Mouse (Mus musculus): Measurements from ENCODE around the gene Hist1h4k. TPM values are rescaled to one million over a fixed set of nuclear protein-coding genes. Genes with fewer than 3 reads are reported as not detected.
A peak's percentile ranks its signal among the peaks of the same experiment; 100 is the strongest.
"Not testable (repeated sequence)": the region's sequence is repeated elsewhere in the genome, so short reads cannot be mapped to it uniquely, and the experiment has no call there.

Hist1h4k gene
- total RNA-seq, 4 experiments from 2014 or later, result 68.3 to 123 (median 109) TPM

DNA sequence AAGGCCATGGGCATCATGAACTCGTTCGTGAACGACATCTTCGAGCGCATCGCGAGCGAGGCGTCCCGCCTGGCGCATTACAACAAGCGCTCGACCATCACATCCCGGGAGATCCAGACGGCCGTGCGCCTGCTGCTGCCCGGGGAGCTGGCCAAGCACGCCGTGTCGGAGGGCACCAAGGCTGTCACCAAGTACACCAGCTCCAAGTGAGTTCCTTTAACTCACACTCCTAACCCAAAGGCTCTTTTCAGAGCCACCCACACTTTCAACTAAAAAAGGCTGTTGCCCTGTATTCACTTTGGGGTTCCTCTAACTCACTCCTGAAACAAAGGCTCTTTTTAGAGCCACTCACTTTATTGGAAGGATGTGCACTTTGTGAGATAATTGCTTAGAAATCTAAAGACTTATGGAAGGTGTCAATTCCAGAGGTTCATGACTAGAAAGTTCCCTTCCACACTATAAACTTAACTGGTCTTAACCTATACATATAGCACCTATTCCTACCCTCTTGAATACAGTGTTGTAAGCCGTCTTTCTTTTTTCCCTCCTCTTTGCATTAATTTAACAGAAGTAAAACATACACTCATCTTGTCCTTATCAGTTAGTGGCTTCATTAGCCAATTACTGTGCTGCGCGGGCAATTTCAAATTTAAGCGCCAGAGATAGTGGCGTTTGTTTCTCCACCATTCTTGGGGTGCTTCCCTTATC is 4.1 kb upstream of the Hist1h4k start:
- DNase-seq, result not testable (repeated sequence)

- peak; percentile 53 for DNase-seq
Observed at GRCm38 (mm10) chr13:21753524-21754285, 3.4 kb upstream of the Hist1h4k start, which contains the start of the genes Hist1h2ak and Hist1h2bn. TSS of gene Hist1h2ak (minus strand) at chr13:21753827. TSS of gene Hist1h2bn (plus strand) at chr13:21754123.

DNA sequence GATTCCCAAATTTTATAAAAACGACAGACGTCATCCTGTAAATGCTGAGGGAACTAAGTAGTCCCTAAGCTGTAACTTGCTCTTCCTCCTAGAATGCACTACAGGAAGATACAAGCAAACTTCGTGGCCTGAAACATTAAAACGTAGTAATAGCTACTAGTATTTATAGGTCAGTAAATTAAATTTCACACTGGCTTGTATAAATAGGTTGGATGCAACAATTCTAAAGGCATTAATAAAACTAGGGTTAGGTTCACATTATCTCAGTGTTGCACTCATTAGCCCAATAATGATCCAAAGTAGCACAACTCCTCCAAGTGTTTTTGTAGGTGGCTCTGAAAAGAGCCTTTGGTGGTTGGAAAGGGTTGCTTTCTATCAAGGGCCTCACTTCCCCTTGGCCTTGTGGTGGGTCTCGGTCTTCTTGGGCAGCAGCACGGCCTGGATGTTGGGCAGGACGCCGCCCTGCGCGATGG is 2.8 kb upstream of the Hist1h4k start:
- DNase-seq, result no peak

GRCm38 (mm10) chr13:21752356-21752755 is 2.1 kb upstream of the Hist1h4k start:
- DNase-seq, result no peak

GRCm38 (mm10) chr13:21751827-21752226 is 1.5 kb upstream of the Hist1h4k start:
- DNase-seq, result no peak

DNA sequence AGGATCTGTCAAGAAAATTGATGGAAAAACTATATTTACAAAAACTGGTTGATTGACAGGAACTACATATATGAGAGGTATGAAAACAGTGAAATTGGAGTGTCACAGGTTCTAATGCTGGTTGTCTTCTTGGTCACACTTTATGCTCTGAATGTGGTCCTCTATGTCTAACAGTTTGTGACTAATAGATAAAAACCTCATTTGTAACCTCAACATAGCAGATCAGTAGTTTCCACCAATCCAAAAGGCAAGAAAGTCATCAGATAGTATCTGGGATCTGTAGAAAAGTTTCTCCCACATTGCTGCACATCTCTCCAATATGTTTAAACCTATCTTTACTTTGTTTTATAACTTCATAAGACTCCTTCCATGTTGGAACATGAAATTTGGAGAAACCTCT is 1.1 kb upstream of the Hist1h4k start:
- DNase-seq, result no peak

DNA sequence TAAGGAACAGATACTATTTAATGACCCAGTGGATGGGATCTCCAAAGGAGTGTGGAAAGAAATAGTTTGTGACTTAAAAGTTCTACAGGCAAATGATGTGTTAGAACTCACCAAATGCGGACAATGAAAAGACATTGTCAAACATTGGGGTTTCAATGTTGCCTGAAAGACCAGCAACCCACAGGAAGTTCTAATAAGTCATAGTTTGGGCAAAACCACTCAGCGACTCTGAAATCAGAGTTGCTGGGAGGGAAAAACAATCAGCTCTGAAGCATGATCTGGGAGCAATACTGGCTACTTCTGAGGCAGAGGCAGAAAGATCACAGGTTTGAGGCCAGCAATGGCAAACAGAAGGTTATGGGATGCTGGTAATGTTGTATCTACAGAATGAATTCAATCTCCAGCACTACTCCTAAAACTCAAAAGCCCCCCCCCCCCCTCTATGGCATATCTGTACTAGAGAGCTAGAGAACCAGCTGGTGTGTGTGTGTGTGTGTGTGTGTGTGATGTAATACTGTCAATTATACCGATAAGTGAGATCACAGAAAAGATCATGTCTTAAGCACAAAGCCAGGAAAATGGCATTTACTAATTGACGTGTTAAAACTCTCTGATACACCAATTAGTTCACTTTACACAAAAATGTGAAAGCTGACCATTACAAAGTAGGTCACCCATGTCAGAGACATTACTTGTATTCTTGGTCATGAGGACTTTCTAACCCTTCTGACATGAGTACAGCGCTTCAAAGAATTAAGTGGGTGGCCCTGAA is 732 bp downstream of the Hist1h4k start:
- DNase-seq, result no peak

DNA sequence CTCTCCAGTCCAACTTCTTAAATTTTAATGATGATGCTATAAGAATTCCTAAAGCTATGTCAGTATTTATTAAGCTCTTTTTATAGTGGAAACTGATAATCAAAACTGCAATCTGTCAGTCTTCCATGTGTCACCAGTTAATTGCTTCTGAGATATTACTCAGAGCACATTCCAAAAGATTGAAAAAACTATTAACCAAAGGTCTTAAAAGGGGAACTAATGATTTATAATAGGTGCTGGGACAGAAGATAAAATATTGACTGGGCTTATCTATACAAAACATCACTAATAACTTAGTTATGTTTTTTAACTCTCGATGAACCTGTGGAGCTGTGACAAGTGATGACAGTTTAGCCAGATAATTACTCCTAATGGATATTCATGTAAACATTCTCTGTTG is 5.3 kb downstream of the Hist1h4k start:
- no peak for DNase-seq

- DNase-seq, result peak; percentile 47
Observed at GRCm38 (mm10) chr13:21734906-21735767, 15.2 kb downstream of the Hist1h4k start, which contains the start of gene Hist1h4j. TSS of gene Hist1h4j (plus strand) at chr13:21735064.

DNA sequence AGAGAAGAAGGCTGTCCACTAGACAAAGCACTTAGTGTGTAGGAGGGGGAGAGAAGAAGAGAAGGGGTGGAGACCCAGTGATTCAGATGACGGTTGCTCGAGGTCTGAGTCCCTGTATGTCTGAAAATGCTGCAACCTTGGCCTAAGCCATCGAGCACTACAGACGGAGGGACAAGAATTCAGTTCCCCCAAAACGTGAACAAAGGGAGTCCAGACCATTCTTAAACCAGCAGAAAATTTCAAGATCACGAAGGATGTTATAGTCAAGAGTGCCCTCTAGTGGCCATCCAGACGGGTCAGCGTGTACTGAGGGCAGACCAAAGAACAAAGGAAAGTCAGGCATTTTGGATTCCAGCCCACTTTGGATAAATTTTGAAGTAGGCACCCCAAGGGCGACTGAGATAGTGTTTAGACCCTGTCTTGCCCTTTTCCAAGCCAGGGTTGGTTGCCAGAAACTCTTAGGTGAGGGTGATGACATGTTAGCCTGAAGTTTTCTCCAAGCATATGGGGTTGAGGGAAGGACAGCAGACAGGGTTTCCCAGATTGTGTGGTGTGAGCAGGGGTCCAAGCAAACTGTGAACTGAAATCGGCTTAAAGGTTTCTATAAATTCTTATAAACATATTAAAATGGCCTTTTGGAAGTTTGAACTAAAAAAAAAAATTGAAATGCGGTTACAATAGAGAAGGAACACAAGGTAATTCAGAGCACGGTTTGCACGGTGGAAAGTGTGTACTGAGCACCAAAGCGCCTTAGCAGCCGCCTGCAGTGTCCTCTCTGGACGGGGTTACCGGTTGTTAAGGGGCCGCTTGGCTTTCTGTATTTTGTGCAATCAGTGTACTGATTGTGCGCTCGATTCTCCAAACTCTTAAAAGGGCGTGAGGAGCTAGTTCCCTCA is 16.0 kb downstream of the Hist1h4k start:
- DNase-seq, result peak; percentile 58

- no peak for DNase-seq
Observed at GRCm38 (mm10) chr13:21733466-21733865, 16.8 kb downstream of the Hist1h4k start.

DNA sequence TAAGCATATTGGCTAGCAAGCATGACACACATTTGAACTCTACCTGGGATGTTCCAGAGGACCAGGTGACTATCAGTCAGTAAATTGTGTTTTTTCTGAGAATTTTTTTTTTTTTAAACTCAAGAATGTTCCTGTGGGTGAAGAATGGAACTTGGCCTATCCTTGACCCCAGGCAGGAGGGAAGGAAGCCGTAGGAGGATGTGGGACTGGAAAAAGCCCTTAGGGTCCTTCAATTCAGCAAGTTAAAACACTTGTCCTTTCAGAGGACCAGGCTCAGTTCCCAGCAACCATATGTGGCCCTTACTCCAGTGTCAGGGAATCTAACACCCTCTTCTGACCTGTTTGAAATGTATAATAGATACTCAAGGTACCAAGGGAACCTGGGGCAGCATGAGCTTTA is 20.8 kb downstream of the Hist1h4k start:
- no peak for DNase-seq

DNA sequence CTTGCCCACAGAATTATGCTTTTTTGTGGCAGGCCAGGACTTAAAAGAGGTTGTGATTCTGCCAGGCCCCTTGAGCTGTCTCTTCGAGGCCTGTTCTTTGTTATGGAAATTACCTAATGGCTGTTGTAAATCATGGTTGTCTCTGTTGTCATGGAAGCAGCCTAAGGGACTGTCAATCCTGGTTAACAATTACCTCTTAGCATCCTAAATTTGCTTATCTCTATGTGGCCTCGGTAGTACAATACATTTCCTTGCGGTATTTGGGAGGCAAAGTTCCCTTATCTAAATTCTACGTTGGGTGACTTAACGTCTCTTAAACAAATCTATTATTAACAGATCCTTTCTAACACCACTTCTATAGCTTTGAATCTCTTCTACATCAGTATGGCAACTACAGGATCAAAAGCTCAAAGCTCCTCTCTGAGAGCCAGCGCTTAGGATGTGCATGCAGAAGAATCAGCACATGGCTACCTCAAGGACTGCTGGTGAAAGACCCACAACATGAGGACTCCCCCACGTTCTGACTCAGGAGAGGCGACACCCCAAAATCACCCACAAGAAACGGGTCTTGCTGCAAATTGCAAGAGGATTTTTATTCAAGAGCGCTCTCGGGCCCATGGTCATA is 22.2 kb downstream of the Hist1h4k start:
- no peak for DNase-seq

GRCm38 (mm10) chr13:21722993-21723836 is 27.1 kb downstream of the Hist1h4k start:
- DNase-seq, result no peak

- DNase-seq, result no peak
Observed at GRCm38 (mm10) chr13:21722373-21722925, 27.9 kb downstream of the Hist1h4k start.

- peak; percentile 43 for DNase-seq
Observed at GRCm38 (mm10) chr13:21721757-21722372, 28.4 kb downstream of the Hist1h4k start, which contains the start of gene Hist1h2bm. TSS of gene Hist1h2bm (plus strand) at chr13:21722044.

GRCm38 (mm10) chr13:21721107-21721756 is 29.1 kb downstream of the Hist1h4k start:
- not testable (repeated sequence) for DNase-seq
